Mouse (Mus musculus) testis, adult 2 months (tissue): Measurements from ENCODE around the gene Olfr412. TPM values are rescaled to one million over a fixed set of nuclear protein-coding genes. Genes with fewer than 3 reads are reported as not detected.
A peak's percentile ranks its signal among the peaks of the same experiment; 100 is the strongest.

Experiments used
- H3K27ac ChIP-seq: fragments of 200-500 bp; 2 replicates; pipeline ENCODE4 v1.5.1; 2012; ENCODE audit warnings: low read depth, low read length; ENCODE audit not compliant: control insufficient read depth, insufficient read depth
- H3K27me3 ChIP-seq: fragments of 200-500 bp; 2 replicates; pipeline ENCODE4 v1.6.1; 2012; ENCODE audit warnings: mild to moderate bottlenecking, low read length, moderate library complexity; ENCODE audit not compliant: control insufficient read depth, insufficient read depth
- H3K36me3 ChIP-seq: fragments of 200-500 bp; 2 replicates; pipeline ENCODE4 v1.6.1; 2012; ENCODE audit warnings: mild to moderate bottlenecking, low read length; ENCODE audit not compliant: control insufficient read depth, insufficient read depth
- H3K4me1 ChIP-seq: fragments of 200-500 bp; 2 replicates; pipeline ENCODE4 v1.6.1; 2012; ENCODE audit warnings: low read length; ENCODE audit not compliant: control insufficient read depth, insufficient read depth
- H3K4me3 ChIP-seq: fragments of 200-500 bp; 2 replicates; pipeline ENCODE4 v1.5.1; 2012; ENCODE audit warnings: low read depth, mild to moderate bottlenecking, low read length, moderate library complexity, mixed read lengths; ENCODE audit not compliant: control insufficient read depth
- CTCF ChIP-seq: fragments of 200-500 bp; IDR thresholded peaks from 2 replicates; pipeline ENCODE4 v1.5.1; 2012; ENCODE audit warnings: low read depth, mild to moderate bottlenecking, inconsistent platforms, low read length, moderate library complexity; ENCODE audit not compliant: control insufficient read depth, insufficient read depth, insufficient replicate concordance
- POLR2A ChIP-seq: fragments of 200-500 bp; IDR thresholded peaks from 2 replicates; pipeline ENCODE4 v1.6.1; 2012; ENCODE audit warnings: low read depth, mild to moderate bottlenecking, inconsistent platforms, low read length, moderate library complexity; ENCODE audit not compliant: control insufficient read depth
- polyA plus RNA-seq: library from polyadenylated mRNA; depleted of rRNA; stranded (reverse); fragments of >200 nt; gene quantifications from 2 replicates; pipeline ENCODE4 v1.2.3, GENCODE M21; 2012; rRNA removed

Olfr412 gene
- polyA plus RNA-seq: not detected in 2 replicates

DNA sequence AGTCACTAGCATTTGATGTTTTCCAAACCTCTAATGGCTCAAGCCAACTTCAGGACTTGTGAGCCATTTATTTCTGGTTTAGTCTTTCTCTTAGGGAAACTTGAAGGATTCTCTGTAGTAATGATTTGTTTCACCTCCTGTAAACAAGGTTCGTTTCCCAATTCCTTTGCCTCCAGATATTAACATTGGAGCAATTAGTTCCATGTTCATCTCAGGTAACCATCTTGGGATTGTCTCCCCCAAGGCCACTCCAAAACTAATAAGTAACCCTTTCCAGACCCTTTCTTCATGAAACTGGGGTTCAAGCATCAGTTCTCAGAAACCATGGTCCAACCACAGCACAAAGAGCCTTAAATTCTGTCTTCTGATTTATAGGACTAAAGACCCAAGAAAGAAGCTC, at the start of gene Olfr412:
Olfr412 (plus strand) TSS at position 301 of the 400 bp plus-strand sequence.
- TF ChIP-seq CTCF (no peak), POLR2A (no peak)
- no peaks in the 10 kb centered on the region for H3K4me1 ChIP-seq

DNA sequence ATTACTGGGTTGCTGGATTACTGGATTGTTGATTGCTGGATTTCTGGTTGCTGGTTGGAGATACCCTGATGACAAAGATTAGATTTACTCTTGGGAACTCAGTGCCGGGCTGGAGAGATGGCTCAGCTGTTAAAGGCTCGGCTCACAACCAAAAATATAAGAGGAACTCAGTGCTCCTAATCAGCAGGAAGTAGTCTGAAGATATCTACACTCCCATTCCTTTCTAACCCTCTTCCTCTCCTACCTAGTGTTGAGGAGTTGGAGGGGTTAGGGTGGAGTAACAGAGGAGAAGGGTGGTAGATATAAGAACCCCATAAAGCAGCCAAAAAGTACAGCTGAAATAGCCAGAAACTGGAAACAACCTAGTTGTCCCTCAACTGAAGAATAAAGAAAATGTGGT, 35.8 kb upstream of the Olfr412 start:
- Histone ChIP-seq H3K36me3 (no peaks in the 10 kb centered on the region), H3K27me3 (no peaks in the 10 kb centered on the region), H3K4me3 (no peak overlapping the region), H3K4me1 (no peaks in the 10 kb centered on the region), H3K27ac (no peak overlapping the region)
- TF ChIP-seq CTCF (no peak), POLR2A (no peak)

More for the DNA sequence above, at the start of gene Olfr412:
- H3K36me3 ChIP-seq: no peaks in the 10 kb centered on the region
- H3K27ac ChIP-seq: no peak within 1 kb of the TSS
- no peaks in the 10 kb centered on the region for H3K27me3 ChIP-seq
- H3K4me3 ChIP-seq: no peak within 1 kb of the TSS

DNA sequence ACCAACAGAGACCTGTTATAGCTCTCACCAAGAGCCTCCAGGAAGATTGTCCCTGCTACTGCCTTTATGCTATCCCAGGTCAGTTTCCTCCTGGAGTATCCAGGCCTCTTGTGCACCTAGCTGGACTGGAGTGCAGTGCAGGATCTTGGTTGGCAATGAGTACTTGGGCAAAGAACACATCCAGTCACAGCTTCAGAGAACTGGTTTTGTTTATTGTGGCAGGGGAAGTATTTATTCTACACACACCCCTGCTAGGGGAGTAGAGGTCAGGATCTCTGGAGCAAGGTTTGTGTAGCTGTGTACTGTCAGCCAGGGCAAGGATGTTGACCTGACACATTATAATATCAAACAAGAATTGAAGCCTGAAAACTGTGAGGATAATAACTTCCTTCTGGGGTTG, 33.1 kb upstream of the Olfr412 start:
- Histone ChIP-seq H3K27ac (no peak overlapping the region), H3K27me3 (no peaks in the 10 kb centered on the region), H3K36me3 (no peaks in the 10 kb centered on the region), H3K4me3 (no peak overlapping the region), H3K4me1 (no peaks in the 10 kb centered on the region)
- no peak for TF ChIP-seq POLR2A
- TF ChIP-seq CTCF: no peak

DNA sequence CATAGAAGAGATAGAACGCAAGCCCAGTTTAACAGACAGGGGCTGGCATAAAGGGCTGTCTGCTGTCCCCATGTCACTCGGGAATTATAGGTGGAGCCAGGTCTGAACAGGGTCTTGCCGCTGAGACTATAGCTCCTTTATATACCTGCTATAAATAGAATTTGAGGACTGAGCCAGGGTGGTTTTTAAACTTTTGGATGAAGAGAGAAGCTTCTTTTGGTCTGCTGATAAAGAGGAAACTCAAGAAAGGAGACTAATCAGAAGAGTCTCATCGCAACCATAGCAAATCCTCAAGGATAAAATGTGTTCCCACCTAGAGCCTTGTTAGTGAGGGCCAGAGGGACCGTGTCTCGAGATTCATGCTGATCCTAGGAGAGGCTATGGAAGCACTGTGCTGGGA, 23.9 kb upstream of the Olfr412 start, which contains the start of gene Olfr410:
Olfr410 (minus strand) TSS at position 101 of the 400 bp plus-strand sequence.
- TF ChIP-seq CTCF: no peak
- TF ChIP-seq POLR2A: no peak

DNA sequence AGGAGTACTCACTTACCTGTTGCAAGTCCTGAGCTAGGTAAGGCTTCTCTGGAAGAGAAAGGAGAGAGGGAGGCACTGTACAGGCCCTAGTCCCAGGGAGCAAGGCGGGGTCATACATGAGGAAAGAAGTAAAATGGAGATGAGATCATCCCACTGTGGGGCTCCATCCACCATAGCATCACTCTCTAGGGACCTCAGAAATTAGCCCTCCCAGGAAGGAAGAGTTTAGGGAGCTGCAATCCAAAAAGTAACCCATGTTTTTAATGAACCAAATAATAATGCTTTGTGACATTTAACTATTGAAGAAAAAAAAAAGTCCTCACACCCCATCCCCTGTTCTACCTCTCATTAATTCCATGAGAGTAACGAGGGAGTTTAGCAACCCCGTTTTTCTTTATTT, 9.3 kb upstream of the Olfr412 start, which contains the start of gene Olfr411:
Olfr411 (minus strand) TSS at position 101 of the 400 bp plus-strand sequence.
- no peak for TF ChIP-seq CTCF
- no peak for TF ChIP-seq POLR2A
- H3K4me1 ChIP-seq: no peaks in the 10 kb centered on the region
- H3K4me3 ChIP-seq: no peak within 1 kb of the TSS
- no peak within 1 kb of the TSS for H3K27ac ChIP-seq
- H3K36me3 ChIP-seq: no peaks in the 10 kb centered on the region
- H3K27me3 ChIP-seq: no peaks in the 10 kb centered on the region

More for the DNA sequence above, 23.9 kb upstream of the Olfr412 start, which contains the start of gene Olfr410:
- no peak within 1 kb of the TSS for H3K4me3 ChIP-seq
- no peaks in the 10 kb centered on the region for H3K4me1 ChIP-seq
- H3K27me3 ChIP-seq: no peaks in the 10 kb centered on the region
- no peak within 1 kb of the TSS for H3K27ac ChIP-seq
- no peaks in the 10 kb centered on the region for H3K36me3 ChIP-seq

DNA sequence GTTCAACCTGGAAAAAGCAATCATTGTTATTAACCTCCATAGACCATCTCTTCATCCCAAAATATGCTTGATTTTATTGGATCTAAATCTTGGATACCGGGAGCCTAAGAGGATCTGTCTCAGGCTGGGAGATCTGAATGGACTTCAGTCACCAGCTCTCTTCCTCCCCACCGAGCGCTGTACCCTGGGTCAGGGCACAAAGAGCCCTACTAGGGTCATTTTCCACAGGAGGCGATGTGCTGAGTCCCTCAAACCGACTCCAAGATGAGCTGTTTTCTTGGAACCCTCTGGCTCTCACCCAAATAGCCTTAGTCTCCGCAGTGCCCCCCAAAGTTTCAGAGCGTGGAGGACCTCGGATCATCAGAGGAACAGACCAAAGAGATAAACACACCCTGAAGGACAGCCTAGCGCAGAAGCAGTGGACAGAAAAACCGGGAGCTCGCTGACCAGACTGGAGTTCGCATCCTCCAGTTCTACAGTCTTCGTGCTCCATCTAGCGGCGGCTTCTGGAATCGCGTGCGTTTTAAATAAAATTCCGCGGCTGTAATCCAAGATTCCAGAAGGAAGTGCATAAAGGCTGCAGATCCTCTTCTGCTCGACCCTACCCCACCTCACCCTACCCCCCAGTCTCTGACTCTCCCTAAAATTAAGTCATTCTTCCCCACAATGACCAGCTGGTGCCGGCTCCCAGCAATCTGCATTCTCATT, 9.7 kb downstream of the Olfr412 start:
- H3K36me3 ChIP-seq: no peaks in the 10 kb centered on the region
- H3K4me3 ChIP-seq: no peak overlapping the region
- no peaks in the 10 kb centered on the region; the same call in 1 of the 2 replicates for H3K4me1 ChIP-seq
- no peak for TF ChIP-seq POLR2A
- peak; percentile 84 for TF ChIP-seq CTCF
- H3K27ac ChIP-seq: no peak overlapping the region
- no peaks in the 10 kb centered on the region for H3K27me3 ChIP-seq

DNA sequence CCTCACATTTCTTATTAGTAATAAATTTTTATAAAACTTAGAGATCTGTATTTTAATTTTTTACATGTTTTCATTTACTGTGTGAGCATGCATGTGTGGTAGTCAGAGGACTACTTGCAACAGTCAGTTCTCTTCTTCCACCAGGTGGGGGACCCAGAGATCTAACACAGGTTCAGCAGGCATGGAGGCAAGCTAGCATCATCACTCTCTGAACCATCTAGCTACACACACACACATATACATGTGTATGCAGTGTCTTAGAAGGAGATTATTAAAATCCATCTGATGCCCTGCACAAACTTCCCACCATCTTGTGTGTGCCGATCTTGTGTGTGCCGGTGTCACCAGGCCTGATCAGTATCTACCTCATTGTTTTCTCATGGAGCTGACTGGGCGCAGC, 15.0 kb downstream of the Olfr412 start:
- Histone ChIP-seq H3K4me1 (no peaks in the 10 kb centered on the region), H3K36me3 (no peaks in the 10 kb centered on the region), H3K27me3 (no peaks in the 10 kb centered on the region), H3K27ac (no peak overlapping the region), H3K4me3 (no peak overlapping the region)
- TF ChIP-seq CTCF (no peak), POLR2A (no peak)
